Mouse (Mus musculus) olfactory bulb, adult 2 months (tissue): ENCODE results near the gene Serinc4.

ENCODE experiments used
- CTCF ChIP-seq: fragments of 200-500 bp; IDR thresholded peaks from 2 replicates; pipeline ENCODE4 v1.5.1; 2012; ENCODE audit warnings: low read depth, mild to moderate bottlenecking, low read length, moderate library complexity; ENCODE audit not compliant: insufficient read depth
- POLR2A ChIP-seq: fragments of 200-500 bp; IDR thresholded peaks from 2 replicates; pipeline ENCODE4 v1.6.1; 2012; ENCODE audit warnings: mild to moderate bottlenecking, low read depth, low read length, moderate library complexity; ENCODE audit not compliant: insufficient read depth

DNA sequence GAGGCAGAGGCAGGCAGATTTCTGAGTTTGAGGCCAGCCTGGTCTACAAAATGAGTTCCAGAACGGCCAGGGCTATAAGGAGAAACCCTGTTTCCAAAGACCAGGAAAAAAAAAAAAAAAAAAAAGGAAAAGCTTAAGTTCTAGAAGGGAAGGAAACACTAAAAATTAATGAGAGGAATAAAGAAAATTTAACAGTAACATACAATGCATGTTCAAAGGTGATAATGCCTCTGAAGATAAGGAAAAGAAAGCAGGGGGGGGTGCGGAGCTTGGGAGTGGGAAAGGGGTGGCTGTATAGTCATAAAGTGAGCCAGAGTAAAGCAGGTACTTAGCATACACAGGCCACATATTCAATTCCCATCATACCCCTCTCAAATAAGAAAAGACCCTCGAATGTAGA is 11.5 kb downstream of the Serinc4 start:
- TF ChIP-seq CTCF, result no peak
- no peak for TF ChIP-seq POLR2A
